8 mouse cellular contexts compared by ENCODE assay signal in genomic region chr2:48950316-48950880, GRCm38 (mm10). TPM values are rescaled to one million over a fixed set of nuclear protein-coding genes. Genes with fewer than 3 reads are reported as not detected.
DNase-seq lines count a peak whose midpoint lies in the region; ATAC-seq lines count a peak whose summit lies in the region.

No protein-coding gene starts in this region.

- peaks cover 3% of the 10 kb centered on the region for H3K36me3 ChIP-seq in megakaryocyte, embryonic 14.5 days (replicated peaks; ENCODE audit: low read length)
- no peaks in the 10 kb centered on the region for H3K36me3 ChIP-seq in lung, embryonic 16.5 days (ENCODE audit: control insufficient read depth, insufficient read depth, low read length)

- peak overlapping the region; percentile 99 for H3K4me3 ChIP-seq in megakaryocyte, embryonic 14.5 days (replicated peaks)
- peak overlapping the region; percentile 92 for H3K4me3 ChIP-seq in brown adipose tissue, adult 24 weeks (ENCODE audit: insufficient read depth, low read depth, low read length)
- H3K4me3 ChIP-seq in lung, embryonic 16.5 days (ENCODE audit: low read length) = peak overlapping the region; percentile 92

- H3K9me3 ChIP-seq in megakaryocyte, embryonic 14.5 days = no peaks in the 10 kb centered on the region
- no peaks in the 10 kb centered on the region for H3K9me3 ChIP-seq in lung, embryonic 16.5 days (ENCODE audit: control insufficient read depth, low read length)

- 4% methylated on average over 5 of the region's 6 CpGs for WGBS in lung, embryonic 16.5 days

- H3K4me1 ChIP-seq in megakaryocyte, embryonic 14.5 days = peaks cover 16% of the 10 kb centered on the region; the same call in 1 of the 2 replicates
- no peaks in the 10 kb centered on the region for H3K4me1 ChIP-seq in brown adipose tissue, adult 24 weeks (ENCODE audit: control insufficient read depth, insufficient read depth, insufficient read length, low read length)
- H3K4me1 ChIP-seq in lung, embryonic 16.5 days (replicated peaks; ENCODE audit: control insufficient read depth, insufficient read depth, low read length) = peaks cover 5% of the 10 kb centered on the region

- H3K27ac ChIP-seq in brown adipose tissue, adult 24 weeks (replicated peaks; ENCODE audit: low read depth, low read length) = no peak overlapping the region; the same call in 1 of the 2 replicates
- peak overlapping the region; percentile 98 for H3K27ac ChIP-seq in lung, embryonic 16.5 days (ENCODE audit: low read length)

- H3K27me3 ChIP-seq in megakaryocyte, embryonic 14.5 days (replicated peaks) = no peaks in the 10 kb centered on the region
- H3K27me3 ChIP-seq in lung, embryonic 16.5 days (ENCODE audit: control insufficient read depth, insufficient read depth, low read depth, low read length) = no peaks in the 10 kb centered on the region

- H3K9ac ChIP-seq in lung, embryonic 16.5 days (ENCODE audit: low read length) = peak overlapping the region; percentile 95

- no peak for ATAC-seq in megakaryocyte, adult 5-6 weeks (ENCODE audit: poor library complexity, severe bottlenecking)
- ATAC-seq in lung, embryonic 16.5 days (ENCODE audit: low read depth) = no peak
- no peak for ATAC-seq in megakaryocyte progenitor cell, adult 5-6 weeks (replicated peaks; ENCODE audit: poor library complexity)

- H3K4me2 ChIP-seq in lung, embryonic 16.5 days (ENCODE audit: low read depth, low read length) = peak overlapping the region; percentile 77

- DNase-seq in heart, postnatal 4 days = peak; percentile 9
- no peak for DNase-seq in spleen, adult 18-20 months
- DNase-seq in thymus, adult 18-20 months = no peak

RNA-seq across cellular contexts. Expression of gene Orc4, which starts 0.3 kb away (rescaled TPM):
- polyA plus RNA-seq in megakaryocyte, embryonic 14.5 days (2012; ENCODE audit: insufficient read depth, low replicate concordance) = 1.4 and 19.5 TPM in 2 replicates
- total RNA-seq in megakaryocyte, adult 5-6 weeks (2015) = 87.5 and 97.5 TPM in 2 replicates
- 130 and 131 TPM in 2 replicates for total RNA-seq in megakaryocyte, adult 5-6 weeks (2017)
- 47.4 and 52.1 TPM in 2 replicates for polyA plus RNA-seq in brown adipose tissue, adult 24 weeks (2012; ENCODE audit: insufficient read depth, insufficient read length, missing spikeins)
- 10 to 100 TPM; 49.9 to 51.6 TPM for total RNA-seq in heart, postnatal 4 days (2021)
- 95.3 and 96.6 TPM in 2 replicates for polyA plus RNA-seq in lung, embryonic 16.5 days (2015; fragmentation: Nextera tagmentation; extraction: Ambion mirVana)
- total RNA-seq in megakaryocyte progenitor cell, adult 5-6 weeks (2015) = 88.0 and 110 TPM in 2 replicates
- total RNA-seq in megakaryocyte progenitor cell, adult 5-6 weeks (2017) = 143 and 165 TPM in 2 replicates

RNA-seq across cellular contexts. Expression of gene Mbd5, which starts 1.1 kb away (rescaled TPM):
- 0.40 and 0.65 TPM in 2 replicates for polyA plus RNA-seq in megakaryocyte, embryonic 14.5 days (2012; ENCODE audit: insufficient read depth, low replicate concordance)
- total RNA-seq in megakaryocyte, adult 5-6 weeks (2015) = 28.3 and 31.9 TPM in 2 replicates
- total RNA-seq in megakaryocyte, adult 5-6 weeks (2017) = 16.8 and 21.3 TPM in 2 replicates
- polyA plus RNA-seq in brown adipose tissue, adult 24 weeks (2012; ENCODE audit: insufficient read depth, insufficient read length, missing spikeins) = 10.9 and 17.6 TPM in 2 replicates
- 10 to 100 TPM; 37.8 to 41.4 TPM for total RNA-seq in heart, postnatal 4 days (2021)
- 25.8 and 29.3 TPM in 2 replicates for polyA plus RNA-seq in lung, embryonic 16.5 days (2015; fragmentation: Nextera tagmentation; extraction: Ambion mirVana)
- total RNA-seq in megakaryocyte progenitor cell, adult 5-6 weeks (2015) = 28.6 and 30.9 TPM in 2 replicates
- 13.5 and 20.8 TPM in 2 replicates for total RNA-seq in megakaryocyte progenitor cell, adult 5-6 weeks (2017)
